Comparison of ENCODE assay signal across 23 mouse cellular contexts in genomic region chr5:144452776-144453455, GRCm38 (mm10).
DNase-seq lines count a peak whose midpoint lies in the region; TF ChIP-seq lines count a peak whose summit lies in the region.
"Had no signal": no experiment of that assay in that cellular context is flagged by ENCODE, and none has a peak within 500 bp of the region (broad histone marks: within the 10 kb centered on the region; RNA-seq: fewer than 3 reads in every experiment).

No protein-coding gene starts in this region.

- peak overlapping the region; percentile 42; the same call in 1 of the 2 replicates for H3K9ac ChIP-seq in ES-Bruce4 (ENCODE audit: low read depth, poor library complexity, severe bottlenecking)
- H3K9ac ChIP-seq: embryonic facial prominence, embryonic 13.5 days; forebrain, embryonic 13.5 days; heart, embryonic 13.5 days; hindbrain, embryonic 14.5 days had no signal

- peak; percentile 93 for DNase-seq in R1 (ENCODE audit: low read depth, low spot score)
- peak; percentile 32 for DNase-seq in brain, embryonic 14.5 days (ENCODE audit: low read depth)
- no peak for DNase-seq in adrenal gland, postnatal 14 days
- no peak for DNase-seq in kidney, adult 8-10 months
- DNase-seq: adrenal gland, adult 2 months; adrenal gland, postnatal 25 days; cerebellum, adult 11 months; cerebellum, adult 2 months; cerebellum, adult 9-11 months; cerebellum, postnatal 25 days; gastrocnemius, postnatal 25 days; heart, adult 18-20 months; heart, postnatal 14 days; heart, postnatal 4 days; kidney, adult 18-20 months had no signal

- H3K4me3 ChIP-seq in E14TG2a.4 (replicated peaks; ENCODE audit: low read length) (peak overlapping the region; percentile 60), ES-Bruce4 (ENCODE audit: low read depth, low read length) (peak overlapping the region; percentile 23)
- H3K4me3 ChIP-seq: embryonic facial prominence, embryonic 13.5 days; forebrain, embryonic 10.5 days; forebrain, embryonic 13.5 days; heart, embryonic 13.5 days had no signal

- H3K4me1 ChIP-seq in E14TG2a.4 (replicated peaks; ENCODE audit: low read depth, low read length), result peaks cover 56% of the 10 kb centered on the region
- peaks cover 4% of the 10 kb centered on the region for H3K4me1 ChIP-seq in ES-Bruce4 (ENCODE audit: control insufficient read depth, insufficient read depth, low read length)

- H3K27me3 ChIP-seq in E14TG2a.4 (ENCODE audit: insufficient read depth, low read length), result no peaks in the 10 kb centered on the region
- no peaks in the 10 kb centered on the region for H3K27me3 ChIP-seq in ES-Bruce4 (ENCODE audit: control insufficient read depth, insufficient read depth, low read length, poor library complexity, severe bottlenecking)
- H3K27me3 ChIP-seq: embryonic facial prominence, embryonic 13.5 days; forebrain, embryonic 13.5 days; heart, embryonic 13.5 days had no signal

- H3K9me3 ChIP-seq in E14TG2a.4 (ENCODE audit: low read length) (0 out of 2 replicates have a peak, but pooled peaks cover 9% of the 10 kb centered on the region), ES-Bruce4 (replicated peaks; ENCODE audit: control insufficient read depth, insufficient read depth, low read length, poor library complexity, severe bottlenecking) (no peaks in the 10 kb centered on the region)
- H3K9me3 ChIP-seq: embryonic facial prominence, embryonic 13.5 days; forebrain, embryonic 10.5 days; forebrain, embryonic 13.5 days had no signal

- 0 out of 2 replicates have a peak, but pooled peaks have one; percentile 32 for TF ChIP-seq EP300 in ES-Bruce4 (IDR thresholded peaks at IDR 0.05; ENCODE audit: insufficient read depth, low read depth, low read length)

- H3K36me3 ChIP-seq in E14TG2a.4 (ENCODE audit: insufficient read depth, low read length), result no peaks in the 10 kb centered on the region
- no peaks in the 10 kb centered on the region for H3K36me3 ChIP-seq in ES-Bruce4 (ENCODE audit: control insufficient read depth, insufficient read depth, low read length, poor library complexity, severe bottlenecking)
- H3K36me3 ChIP-seq: embryonic facial prominence, embryonic 13.5 days; forebrain, embryonic 10.5 days; heart, embryonic 13.5 days had no signal

- peak overlapping the region; percentile 74 for H3K27ac ChIP-seq in ES-Bruce4 (ENCODE audit: insufficient read depth, low read length)
- H3K27ac ChIP-seq: embryonic facial prominence, embryonic 13.5 days; forebrain, embryonic 10.5 days; forebrain, embryonic 13.5 days; heart, embryonic 13.5 days; hindbrain, embryonic 14.5 days; hindbrain, postnatal 0 days had no signal

- TF ChIP-seq CTCF in E14TG2a.4 (conservative IDR thresholded peaks at IDR 0.05; ENCODE audit: low read length), result no peak
- no peak for TF ChIP-seq CTCF in ES-Bruce4 (IDR thresholded peaks at IDR 0.05; ENCODE audit: low read depth, low read length)
- no peak for TF ChIP-seq CTCF in brain, embryonic 14.5 days (IDR thresholded peaks at IDR 0.05; ENCODE audit: borderline replicate concordance, extremely low read depth, insufficient read depth, insufficient read length)

- TF ChIP-seq POLR2A in ES-Bruce4 (IDR thresholded peaks at IDR 0.05; ENCODE audit: insufficient read depth, low read length), result no peak
- no peak for TF ChIP-seq POLR2A in brain, embryonic 14.5 days (IDR thresholded peaks at IDR 0.05; ENCODE audit: borderline replicate concordance, extremely low read depth, insufficient read depth, insufficient read length, poor library complexity, severe bottlenecking)

Comparison
In these comparisons a context has a peak if more than half of its experiments do, and no peak if none do; other contexts are left out.
1. DNase-seq: peak in R1 (single experiment) and brain, embryonic 14.5 days (single experiment); none in adrenal gland, postnatal 14 days (single experiment) and kidney, adult 8-10 months (0 of 2).